Mouse (Mus musculus) ES-Bruce4 (cell line): Measurements from ENCODE around the gene Tigd3.

Experiments used
- CTCF ChIP-seq: IDR thresholded peaks from one replicate; pipeline ENCODE4 v1.8.1; 2011; ENCODE audit warnings: low read depth, low read length
- POLR2A ChIP-seq: IDR thresholded peaks from one replicate; pipeline ENCODE4 v1.8.1; 2011; ENCODE audit warnings: low read length; ENCODE audit not compliant: insufficient read depth

- TF ChIP-seq POLR2A (no peak), CTCF (no peak)
These were observed 13.3 kb upstream of the Tigd3 start for GRCm38 (mm10) chr19:5907275-5907674.
